Mouse (Mus musculus) cerebellum, postnatal 36 days (tissue): ENCODE measurements at regions not wholly inside any gene's neighbourhood (a gene's known extent, or its start where the extent isn't known, plus 50 kb on each side); places are given as distances from the start of the nearest gene placed in this dataset.
A peak's percentile ranks its signal among the peaks of the same experiment; 100 is the strongest.

ENCODE experiments used
- DNase-seq, 2 experiments: peaks; one replicate each; pipeline ENCODE4 v3.0.0; 2021 to 2022; ENCODE audit warnings: mixed read lengths in 2 of 2

- no peak for DNase-seq
These were observed 113.6 kb upstream of the Irf2bp2 start for GRCm38 (mm10) chr8:126707300-126707902.

GRCm38 (mm10) chr8:126706247-126706646, 112.5 kb upstream of the Irf2bp2 start:
- no peak for DNase-seq

GRCm38 (mm10) chr8:126705391-126705790, 111.6 kb upstream of the Irf2bp2 start:
- DNase-seq: no peak

GRCm38 (mm10) chr8:126704706-126705105, 110.9 kb upstream of the Irf2bp2 start:
- no peak for DNase-seq

- DNase-seq: no peak
These were observed 109.8 kb upstream of the Irf2bp2 start for GRCm38 (mm10) chr8:126703546-126703945.

- no peak for DNase-seq
These were observed 108.5 kb upstream of the Irf2bp2 start for GRCm38 (mm10) chr8:126702294-126702693.

- no peak for DNase-seq
These were observed 105.6 kb upstream of the Irf2bp2 start for GRCm38 (mm10) chr8:126699389-126699775.

GRCm38 (mm10) chr8:126698601-126699388, 105.0 kb upstream of the Irf2bp2 start:
- DNase-seq: no peak

- DNase-seq: no peak
These were observed 102.7 kb upstream of the Irf2bp2 start for GRCm38 (mm10) chr8:126696346-126697010.

- DNase-seq: peak in 1 of 2 experiments; percentile 31
These were observed 100.6 kb upstream of the Irf2bp2 start for GRCm38 (mm10) chr8:126694370-126694769.

GRCm38 (mm10) chr8:126693642-126694041, 99.9 kb upstream of the Irf2bp2 start:
- no peak for DNase-seq

GRCm38 (mm10) chr8:126692711-126693110, 98.9 kb upstream of the Irf2bp2 start:
- DNase-seq: no peak

- no peak for DNase-seq
These were observed 98.5 kb upstream of the Irf2bp2 start for GRCm38 (mm10) chr8:126692263-126692662.

GRCm38 (mm10) chr8:126688450-126688849, 94.7 kb upstream of the Irf2bp2 start:
- DNase-seq: no peak

GRCm38 (mm10) chr8:126688014-126688413, 94.2 kb upstream of the Irf2bp2 start:
- DNase-seq: no peak

GRCm38 (mm10) chr8:126686827-126687226, 93.0 kb upstream of the Irf2bp2 start:
- no peak for DNase-seq

GRCm38 (mm10) chr8:126685365-126685764, 91.6 kb upstream of the Irf2bp2 start:
- DNase-seq: no peak

- no peak for DNase-seq
These were observed 90.2 kb upstream of the Irf2bp2 start for GRCm38 (mm10) chr8:126683950-126684349.

GRCm38 (mm10) chr8:126683555-126683947, 89.8 kb upstream of the Irf2bp2 start:
- DNase-seq: no peak

- DNase-seq: no peak
These were observed 89.2 kb upstream of the Irf2bp2 start for GRCm38 (mm10) chr8:126682817-126683554.

GRCm38 (mm10) chr8:126681948-126682651, 88.3 kb upstream of the Irf2bp2 start:
- no peak for DNase-seq

GRCm38 (mm10) chr8:126678004-126678751, 84.4 kb upstream of the Irf2bp2 start:
- DNase-seq: no peak
